Mouse (Mus musculus) lung, postnatal 0 days (tissue): ENCODE measurements around the gene Plekhf1.

Experiments used
- CTCF ChIP-seq: IDR thresholded peaks from 2 replicates; pipeline ENCODE4 v1.5.1; 2016; ENCODE audit warnings: antibody characterized with exemption, mild to moderate bottlenecking
- EP300 ChIP-seq: IDR thresholded peaks from 2 replicates; pipeline ENCODE4 v1.6.1; 2016; ENCODE audit warnings: antibody characterized with exemption, mild to moderate bottlenecking, control low read depth

DNA sequence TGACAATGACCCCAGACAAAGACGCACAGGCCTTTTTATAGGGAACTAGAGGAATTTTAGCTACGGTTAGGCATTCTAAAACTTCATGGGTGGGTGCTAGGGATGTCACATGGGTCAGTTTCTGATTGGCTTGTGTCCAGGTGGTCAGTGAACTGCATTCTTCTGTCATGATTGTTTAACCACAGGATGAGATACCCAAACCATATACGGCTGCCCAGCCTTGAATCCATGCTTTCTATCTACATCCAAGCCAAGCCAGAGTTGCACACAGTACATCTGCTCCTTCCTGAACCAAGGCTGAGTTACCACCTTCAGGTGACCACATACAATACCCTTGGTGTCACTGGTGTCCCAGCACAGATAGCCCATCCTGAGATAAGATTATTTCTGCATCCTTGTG lies 21.3 kb downstream of the Plekhf1 start:
- TF ChIP-seq CTCF, result no peak
- TF ChIP-seq EP300, result no peak
